Mouse (Mus musculus) myocyte (in vitro differentiated cells): Measurements from ENCODE around the gene Usp22.

Source experiments
- MAX ChIP-seq: IDR thresholded peaks from one replicate; pipeline ENCODE4 v1.6.1; 2011; ENCODE audit warnings: low read depth, mild to moderate bottlenecking, control low read depth
- MYOD1 ChIP-seq, 3 experiments: IDR thresholded peaks; one replicate each; pipeline ENCODE4 v1.6.1; 2011; ENCODE audit warnings: control low read depth in 2 of 3, low read depth in 2 of 3, mild to moderate bottlenecking in 2 of 3, moderate library complexity in 1 of 3; ENCODE audit not compliant: insufficient read length in 2 of 3, control insufficient read depth in 1 of 3
- POLR2A ChIP-seq: IDR thresholded peaks from one replicate; pipeline ENCODE4 v1.6.1; 2011; ENCODE audit warnings: low read depth, mild to moderate bottlenecking, control low read depth, moderate library complexity; ENCODE audit not compliant: insufficient read length
- POLR2AphosphoS2 ChIP-seq: IDR thresholded peaks from one replicate; pipeline ENCODE4 v1.6.1; 2011; ENCODE audit warnings: low read depth, control low read depth; ENCODE audit not compliant: insufficient read length
- TCF12 ChIP-seq: IDR thresholded peaks from one replicate; pipeline ENCODE4 v1.6.1; 2011; ENCODE audit warnings: mild to moderate bottlenecking, control low read depth; ENCODE audit not compliant: poor library complexity, insufficient read depth, severe bottlenecking
- USF1 ChIP-seq: IDR thresholded peaks from one replicate; pipeline ENCODE4 v1.6.1; 2011; ENCODE audit warnings: low read depth, mild to moderate bottlenecking, control low read depth, moderate library complexity

- TF ChIP-seq MYOD1 (IDR thresholded peaks at IDR 0.05; ENCODE audit: control insufficient read depth in 1 of 3, insufficient read length in 2 of 3, low read depth in 2 of 3), result no peak
- no peak for TF ChIP-seq POLR2A
- no peak for TF ChIP-seq MAX
- no peak for TF ChIP-seq TCF12
- no peak for TF ChIP-seq USF1
- TF ChIP-seq POLR2AphosphoS2, result no peak
Measured at GRCm38 (mm10) chr11:61110928-61111327, 63.9 kb downstream of the Usp22 start.
